Mouse (Mus musculus) embryonic facial prominence, embryonic 13.5 days (tissue): ENCODE results near the gene Bckdha. TPM values are rescaled to one million over a fixed set of nuclear protein-coding genes. Genes with fewer than 3 reads are reported as not detected.

Experiments used
- ATAC-seq: fragments of 200-750 bp; cut with Nextera tagmentation; 2 replicates; pipeline ENCODE4 v1.8.0; 2017; ENCODE audit warnings: low read depth; ENCODE audit not compliant: insufficient number of reproducible peaks, insufficient read depth, low FRiP score, low TSS enrichment
- H3K27ac ChIP-seq: fragments of 300-500 bp; sonication (generic); 2 replicates; pipeline ENCODE4 v1.5.1; 2015; ENCODE audit warnings: moderate library complexity, mild to moderate bottlenecking, inconsistent platforms
- H3K27me3 ChIP-seq: fragments of 300-500 bp; sonication (generic); 2 replicates; pipeline ENCODE4 v1.6.1; 2015; ENCODE audit warnings: mild to moderate bottlenecking, inconsistent platforms
- H3K36me3 ChIP-seq: fragments of 300-500 bp; sonication (generic); 2 replicates; pipeline ENCODE4 v1.6.1; 2015; ENCODE audit warnings: mild to moderate bottlenecking, inconsistent platforms
- H3K4me1 ChIP-seq: fragments of 300-500 bp; sonication (generic); 2 replicates; pipeline ENCODE4 v1.6.1; 2015; ENCODE audit warnings: inconsistent platforms
- H3K4me2 ChIP-seq: fragments of 300-500 bp; sonication (generic); 2 replicates; pipeline ENCODE4 v1.6.1; 2015; ENCODE audit warnings: moderate library complexity, mild to moderate bottlenecking, inconsistent platforms
- H3K4me3 ChIP-seq: fragments of 300-500 bp; sonication (generic); 2 replicates; pipeline ENCODE4 v1.5.1; 2015; ENCODE audit warnings: mild to moderate bottlenecking, inconsistent platforms
- H3K9ac ChIP-seq: fragments of 300-500 bp; sonication (generic); 2 replicates; pipeline ENCODE4 v1.6.1; 2015; ENCODE audit warnings: mild to moderate bottlenecking, inconsistent platforms
- H3K9me3 ChIP-seq: fragments of 300-500 bp; sonication (generic); 2 replicates; pipeline ENCODE4 v1.6.1; 2016; ENCODE audit warnings: inconsistent platforms
- WGBS: fragments of 180-500 bp; shearing (Covaris S2); methylation state at CpG from one replicate; pipeline ENCODE4 v1.1.7; 2015; ENCODE audit warnings: mixed read lengths; 5-methylcytosine and 5-hydroxymethylcytosine counted together
- polyA plus RNA-seq: library from polyadenylated mRNA; unstranded; fragments of >200 nt; fragmentation: Nextera tagmentation; extraction: Ambion mirVana; gene quantifications from 2 replicates; pipeline ENCODE4 v1.2.1, GENCODE M21; 2015

The Bckdha gene
- polyA plus RNA-seq, 1 experiment from 2014 or later = 60.6 TPM

DNA sequence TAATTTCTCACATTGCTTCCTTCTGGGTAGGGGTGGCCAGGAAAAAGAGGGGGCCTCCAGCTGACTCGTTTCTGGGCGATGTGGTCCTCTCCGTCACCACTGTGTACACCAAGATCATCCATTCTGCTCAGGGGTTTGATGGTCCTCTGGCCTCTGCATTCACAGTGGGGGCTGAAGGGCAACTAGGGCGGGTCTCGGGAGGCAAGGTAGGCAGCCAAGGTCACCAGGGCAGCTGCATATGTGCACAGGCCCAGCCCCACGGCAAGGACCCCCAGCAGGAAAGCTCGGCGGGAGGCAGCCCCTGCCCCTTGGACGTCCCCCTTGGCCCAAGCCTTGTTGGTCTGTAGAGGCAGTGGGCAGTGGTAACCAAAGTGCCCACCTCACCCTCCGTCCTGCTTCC, 10.4 kb upstream of the Bckdha start:
- H3K9ac ChIP-seq = no peak overlapping the region
- WGBS = 90% methylated on average over 10 of the region's 10 CpGs
- no peak for ATAC-seq

DNA sequence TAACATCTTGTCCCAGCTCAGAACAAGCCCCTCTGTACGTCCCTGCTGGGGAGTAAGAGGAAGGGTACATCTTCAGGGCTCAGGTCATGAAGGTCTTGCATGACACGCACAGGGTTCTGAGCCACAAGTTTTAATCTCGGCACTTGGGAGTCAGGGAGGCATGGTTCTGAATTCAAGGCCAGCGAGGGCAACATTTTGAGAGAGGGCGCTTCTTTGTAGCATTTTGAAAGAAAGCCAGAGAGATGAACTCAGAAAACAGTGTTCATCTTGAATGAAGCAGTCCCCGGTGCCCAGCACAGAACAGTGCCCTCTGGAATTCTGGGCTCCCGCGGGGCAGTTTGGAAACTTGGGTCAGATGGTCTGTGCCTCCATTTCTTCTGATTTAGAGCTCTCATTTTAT, 7.6 kb upstream of the Bckdha start:
- H3K4me3 ChIP-seq = no peak overlapping the region
- no peaks in the 10 kb centered on the region for H3K27me3 ChIP-seq
- WGBS = 94% methylated on average over 8 of the region's 8 CpGs
- no peak overlapping the region for H3K27ac ChIP-seq
- ATAC-seq = no peak
- no peak overlapping the region for H3K9ac ChIP-seq
- H3K4me2 ChIP-seq = no peak overlapping the region
- no peaks in the 10 kb centered on the region for H3K9me3 ChIP-seq
- H3K4me1 ChIP-seq = no peaks in the 10 kb centered on the region; the same call in 1 of the 2 replicates
- H3K36me3 ChIP-seq = peaks cover 68% of the 10 kb centered on the region

More for the DNA sequence above, 10.4 kb upstream of the Bckdha start:
- Histone ChIP-seq H3K36me3 (peaks cover 51% of the 10 kb centered on the region), H3K4me2 (no peak overlapping the region), H3K4me3 (no peak overlapping the region), H3K4me1 (no peaks in the 10 kb centered on the region; the same call in 1 of the 2 replicates), H3K27ac (no peak overlapping the region), H3K27me3 (peaks cover 16% of the 10 kb centered on the region), H3K9me3 (no peaks in the 10 kb centered on the region)

DNA sequence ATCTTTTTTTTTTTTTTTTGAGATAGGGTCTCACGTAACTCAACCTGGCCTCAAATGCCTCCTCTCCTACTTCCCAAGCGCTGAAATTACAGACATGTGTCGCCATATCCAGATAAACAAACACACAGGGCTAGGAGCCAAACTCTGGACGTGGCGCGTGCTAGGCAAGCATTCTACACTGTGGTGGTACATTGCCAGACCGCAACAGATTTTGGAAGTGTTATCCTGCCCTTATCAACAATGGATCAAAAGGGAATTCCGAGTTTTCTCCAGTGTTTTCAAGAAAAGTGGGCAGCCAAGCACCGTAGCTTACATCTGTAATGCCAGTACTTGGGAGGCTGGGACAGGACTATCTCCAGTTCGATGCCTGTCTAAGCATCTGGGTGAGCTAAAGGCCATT, 996 bp downstream of the Bckdha start:
- ATAC-seq = no peak
- H3K27me3 ChIP-seq = no peaks in the 10 kb centered on the region
- H3K9me3 ChIP-seq = no peaks in the 10 kb centered on the region
- peaks cover 20% of the 10 kb centered on the region for H3K4me1 ChIP-seq
- peak overlapping the region; percentile 71 for H3K4me3 ChIP-seq
- H3K27ac ChIP-seq = no peak overlapping the region
- H3K9ac ChIP-seq = peak overlapping the region; percentile 80
- 35% methylated on average over 10 of the region's 10 CpGs for WGBS
- H3K4me2 ChIP-seq = peak overlapping the region; percentile 86
- H3K36me3 ChIP-seq = peaks cover 9% of the 10 kb centered on the region

DNA sequence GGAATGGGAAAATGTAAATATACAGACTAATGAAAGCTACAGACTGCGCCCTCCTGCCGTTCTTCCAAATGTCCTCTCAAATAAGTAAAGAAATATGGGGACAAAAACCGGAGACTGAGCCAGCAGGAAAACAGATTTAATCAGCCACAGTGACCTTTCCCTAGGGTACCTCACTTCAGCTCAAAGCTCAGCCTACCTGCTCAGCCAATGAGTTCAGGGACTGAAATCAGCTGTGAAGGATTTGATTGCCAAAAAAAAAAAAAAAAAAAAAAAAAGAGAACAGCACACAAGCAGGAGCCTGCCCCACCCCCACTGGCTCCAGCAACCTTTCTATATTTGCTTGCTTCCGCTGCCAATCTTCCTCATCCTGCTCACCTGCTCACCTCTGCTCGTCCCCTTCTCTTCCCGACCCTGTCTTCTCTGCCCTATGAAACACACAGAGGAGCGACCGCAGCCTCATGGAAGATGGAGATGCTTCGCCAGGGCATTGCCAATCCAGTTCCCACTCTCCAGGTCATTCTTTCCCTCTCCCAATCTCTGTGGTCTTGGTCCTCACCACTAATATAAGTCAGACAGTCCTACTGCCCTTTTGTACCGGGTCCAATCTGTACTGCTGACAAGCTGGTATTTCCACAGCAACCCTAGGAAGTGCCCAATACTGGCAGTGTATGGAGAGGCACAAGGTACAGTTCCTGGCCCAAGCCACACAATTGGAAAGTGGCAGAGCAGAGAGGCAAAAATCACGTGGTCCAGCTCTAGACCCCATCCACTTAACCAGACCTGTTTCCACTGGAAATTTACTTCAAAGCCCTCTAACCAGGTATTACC, 3.0 kb downstream of the Bckdha start:
- H3K9me3 ChIP-seq = no peaks in the 10 kb centered on the region
- no peak for ATAC-seq
- WGBS = 73% methylated on average over 11 of the region's 11 CpGs

DNA sequence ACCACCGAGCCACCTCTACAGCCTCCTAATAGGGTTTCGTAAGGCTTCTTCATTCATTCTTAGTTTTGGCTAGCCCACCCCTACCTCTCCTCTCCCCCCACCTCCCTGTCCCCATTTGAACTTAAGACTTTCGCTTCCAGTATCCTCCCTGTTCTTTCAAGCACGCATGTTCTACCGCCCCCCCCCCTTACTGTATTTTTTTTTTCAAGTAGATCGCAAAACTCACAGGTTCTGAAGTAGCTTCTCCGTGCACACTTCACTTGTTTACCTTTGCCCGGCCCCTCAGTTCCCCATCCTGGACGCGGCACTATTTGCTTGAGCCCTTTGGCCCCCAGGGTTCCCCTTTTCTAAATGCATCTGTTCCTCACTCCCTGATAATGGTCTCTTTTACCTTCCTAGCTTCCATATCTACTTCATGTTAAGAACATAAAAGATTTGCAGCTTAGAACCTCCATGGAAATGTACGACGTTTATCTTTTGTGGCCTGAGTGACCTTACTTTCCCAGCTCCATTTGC, 6.5 kb downstream of the Bckdha start:
- H3K4me2 ChIP-seq = no peak overlapping the region
- ATAC-seq = no peak
- no peak overlapping the region for H3K4me3 ChIP-seq
- H3K9me3 ChIP-seq = no peaks in the 10 kb centered on the region
- no peak overlapping the region for H3K27ac ChIP-seq
- 92% methylated on average over 12 of the region's 12 CpGs for WGBS
- peaks cover 4% of the 10 kb centered on the region for H3K4me1 ChIP-seq
- no peaks in the 10 kb centered on the region; the same call in 1 of the 2 replicates for H3K36me3 ChIP-seq
- H3K27me3 ChIP-seq = no peaks in the 10 kb centered on the region
- H3K9ac ChIP-seq = no peak overlapping the region

More for the DNA sequence above, 3.0 kb downstream of the Bckdha start:
- Histone ChIP-seq H3K27me3 (no peaks in the 10 kb centered on the region), H3K4me1 (peaks cover 20% of the 10 kb centered on the region), H3K9ac (no peak overlapping the region), H3K36me3 (no peaks in the 10 kb centered on the region; the same call in 1 of the 2 replicates), H3K4me3 (no peak overlapping the region), H3K4me2 (no peak overlapping the region), H3K27ac (no peak overlapping the region)

DNA sequence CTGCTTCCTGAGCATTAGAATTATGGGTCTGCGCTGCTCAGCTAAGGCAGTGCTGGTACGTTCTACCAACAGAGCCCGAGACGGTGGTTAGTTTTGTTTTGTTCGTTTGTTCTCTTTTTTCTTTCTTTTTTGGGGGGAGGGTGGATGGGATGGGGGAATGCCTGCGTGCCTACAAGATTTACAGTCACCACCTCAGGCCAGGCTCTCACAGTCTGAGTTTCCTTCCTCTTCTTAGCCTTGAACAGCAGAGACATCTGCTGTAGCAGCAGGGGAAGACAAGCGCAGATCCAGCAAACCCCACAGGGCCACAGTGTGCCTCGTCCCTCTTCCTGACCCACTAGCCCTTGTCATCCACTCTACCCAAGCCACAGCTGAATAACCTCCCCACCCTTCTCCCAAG, 7.5 kb downstream of the Bckdha start:
- Histone ChIP-seq H3K36me3 (no peaks in the 10 kb centered on the region; the same call in 1 of the 2 replicates), H3K27ac (no peak overlapping the region), H3K27me3 (no peaks in the 10 kb centered on the region), H3K9ac (no peak overlapping the region), H3K4me3 (no peak overlapping the region), H3K9me3 (no peaks in the 10 kb centered on the region), H3K4me2 (no peak overlapping the region), H3K4me1 (no peaks in the 10 kb centered on the region)
- no peak for ATAC-seq
- 89% methylated on average over 8 of the region's 8 CpGs for WGBS

DNA sequence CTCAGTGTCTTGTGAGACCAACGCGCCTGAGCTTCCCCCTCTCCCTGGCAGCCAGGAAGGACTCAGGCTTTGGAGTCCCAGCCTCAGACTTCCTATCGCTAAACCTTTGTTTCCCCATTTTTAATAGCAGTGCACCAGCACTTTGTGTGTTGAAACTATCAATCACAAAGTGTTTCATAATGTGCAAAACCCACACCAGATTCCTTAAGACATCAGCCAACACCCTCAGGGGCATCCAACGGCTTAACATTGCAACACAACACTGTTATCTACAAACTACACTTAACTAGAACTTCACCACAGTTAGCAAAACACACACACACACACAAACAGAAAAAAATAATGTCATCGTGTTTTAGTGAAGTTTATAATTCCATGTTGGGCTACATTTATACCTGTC, 8.9 kb downstream of the Bckdha start:
- H3K4me2 ChIP-seq = no peak overlapping the region
- H3K36me3 ChIP-seq = peaks cover 3% of the 10 kb centered on the region; the same call in 1 of the 2 replicates
- H3K4me3 ChIP-seq = no peak overlapping the region
- H3K27ac ChIP-seq = no peak overlapping the region
- no peaks in the 10 kb centered on the region for H3K9me3 ChIP-seq
- no peaks in the 10 kb centered on the region for H3K4me1 ChIP-seq
- H3K9ac ChIP-seq = no peak overlapping the region
- ATAC-seq = no peak
- 68% methylated on average over 5 of the region's 5 CpGs for WGBS
- no peaks in the 10 kb centered on the region for H3K27me3 ChIP-seq

DNA sequence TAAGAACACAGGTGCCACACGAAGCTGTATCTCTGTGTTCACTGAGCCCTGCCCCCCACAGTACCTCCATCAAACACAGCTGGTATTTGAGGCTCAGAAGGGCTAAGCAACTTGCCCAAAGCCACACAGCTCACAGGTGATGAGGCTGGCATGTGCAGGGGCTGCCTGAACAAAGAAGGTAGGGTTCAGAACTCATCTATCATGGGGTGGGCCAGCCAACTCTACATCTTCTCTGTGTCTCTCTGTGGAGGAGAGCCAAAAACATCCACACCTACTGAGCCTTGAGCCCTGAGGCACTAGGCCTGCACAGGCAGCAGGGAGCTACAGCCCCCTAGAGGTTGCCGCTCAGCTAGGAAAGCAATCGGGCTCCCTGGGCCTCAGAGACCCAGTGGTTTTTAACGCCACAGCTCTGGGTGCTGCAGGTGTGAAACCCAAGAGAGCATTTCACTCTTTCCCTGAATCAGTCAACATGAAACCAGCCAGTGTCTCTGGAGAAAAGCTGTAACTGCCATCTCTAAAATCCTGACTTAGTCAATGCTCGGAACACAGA, 11.1 kb downstream of the Bckdha start:
- Histone ChIP-seq H3K27me3 (no peaks in the 10 kb centered on the region), H3K4me2 (no peak overlapping the region), H3K36me3 (peaks cover 3% of the 10 kb centered on the region; the same call in 1 of the 2 replicates), H3K27ac (no peak overlapping the region), H3K9ac (no peak overlapping the region), H3K4me1 (no peaks in the 10 kb centered on the region), H3K4me3 (no peak overlapping the region), H3K9me3 (no peaks in the 10 kb centered on the region)
- no peak for ATAC-seq
- 49% methylated on average over 5 of the region's 5 CpGs for WGBS

DNA sequence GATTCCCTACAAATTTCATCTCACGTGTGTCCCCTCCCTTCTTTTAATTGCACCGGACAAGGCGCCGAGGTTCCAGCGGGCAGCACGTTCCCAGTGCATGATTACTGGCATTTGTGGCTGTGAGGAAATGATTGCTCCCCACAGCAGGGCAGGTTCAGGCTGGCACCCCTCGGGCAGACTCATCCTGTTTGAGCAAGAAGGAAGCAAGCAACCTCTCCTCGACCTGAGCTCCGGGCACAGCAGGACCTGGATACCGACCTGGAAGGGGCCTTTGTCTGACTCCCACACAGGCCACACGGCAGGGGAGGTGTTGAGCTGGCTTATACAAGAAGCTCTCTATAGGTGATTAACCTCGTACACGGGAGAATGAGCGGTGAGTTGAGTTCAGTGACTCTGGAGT, 13.7 kb downstream of the Bckdha start:
- no peak overlapping the region for H3K27ac ChIP-seq
- no peaks in the 10 kb centered on the region for H3K4me1 ChIP-seq
- H3K9ac ChIP-seq = no peak overlapping the region
- WGBS = 53% methylated on average over 14 of the region's 14 CpGs
- H3K4me2 ChIP-seq = no peak overlapping the region
- ATAC-seq = no peak
- no peaks in the 10 kb centered on the region for H3K27me3 ChIP-seq
- H3K9me3 ChIP-seq = no peaks in the 10 kb centered on the region
- no peak overlapping the region for H3K4me3 ChIP-seq
- peaks cover 19% of the 10 kb centered on the region for H3K36me3 ChIP-seq

DNA sequence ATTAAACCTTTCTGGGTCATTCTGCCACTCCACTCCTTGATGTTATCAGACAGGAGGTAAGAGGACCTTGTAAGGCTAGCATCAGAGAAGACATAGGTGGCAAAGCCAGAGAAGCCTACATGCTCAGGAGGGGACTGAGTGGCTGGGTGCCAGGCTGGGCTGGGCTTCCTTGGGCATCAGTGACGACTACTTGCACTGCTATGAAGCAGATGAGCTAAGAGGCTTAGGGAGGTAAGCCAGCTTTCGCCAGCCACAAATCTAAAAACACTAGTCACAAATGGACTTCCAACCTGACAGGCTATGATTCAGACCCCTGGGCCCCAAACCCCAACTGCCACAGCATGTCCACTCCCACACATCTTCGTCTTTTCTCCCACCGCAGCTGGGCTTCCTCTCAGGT, 14.2 kb downstream of the Bckdha start:
- no peak overlapping the region for H3K4me3 ChIP-seq
- H3K4me1 ChIP-seq = no peaks in the 10 kb centered on the region
- no peak for ATAC-seq
- H3K27me3 ChIP-seq = no peaks in the 10 kb centered on the region
- peaks cover 22% of the 10 kb centered on the region for H3K36me3 ChIP-seq
- H3K27ac ChIP-seq = no peak overlapping the region
- WGBS = 83% methylated on average over 4 of the region's 4 CpGs
- no peak overlapping the region for H3K9ac ChIP-seq
- no peak overlapping the region for H3K4me2 ChIP-seq
- H3K9me3 ChIP-seq = no peaks in the 10 kb centered on the region

DNA sequence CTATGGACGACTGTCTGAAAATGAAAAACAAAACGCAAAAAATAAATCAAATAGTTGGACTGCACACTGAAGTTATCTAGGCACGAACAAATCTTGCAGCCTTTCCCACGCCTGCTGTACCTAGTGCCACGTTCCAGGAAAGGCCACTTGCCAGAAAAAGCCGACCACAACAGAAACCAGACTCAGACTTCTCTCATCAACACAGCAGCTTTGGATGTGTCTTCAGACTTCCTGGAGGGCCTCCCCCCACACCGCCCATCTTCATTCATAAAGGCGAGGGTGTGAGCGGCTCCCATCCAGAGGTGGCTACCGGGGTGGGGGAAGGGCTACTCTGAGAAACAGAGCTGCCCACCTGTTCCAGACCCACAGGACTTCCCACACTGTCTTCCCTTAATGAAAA, 14.6 kb downstream of the Bckdha start:
- Histone ChIP-seq H3K4me2 (no peak overlapping the region), H3K27ac (no peak overlapping the region), H3K36me3 (peaks cover 26% of the 10 kb centered on the region), H3K27me3 (no peaks in the 10 kb centered on the region), H3K4me3 (no peak overlapping the region), H3K9me3 (no peaks in the 10 kb centered on the region), H3K9ac (no peak overlapping the region), H3K4me1 (no peaks in the 10 kb centered on the region)
- no peak for ATAC-seq
- 80% methylated on average over 10 of the region's 10 CpGs for WGBS

DNA sequence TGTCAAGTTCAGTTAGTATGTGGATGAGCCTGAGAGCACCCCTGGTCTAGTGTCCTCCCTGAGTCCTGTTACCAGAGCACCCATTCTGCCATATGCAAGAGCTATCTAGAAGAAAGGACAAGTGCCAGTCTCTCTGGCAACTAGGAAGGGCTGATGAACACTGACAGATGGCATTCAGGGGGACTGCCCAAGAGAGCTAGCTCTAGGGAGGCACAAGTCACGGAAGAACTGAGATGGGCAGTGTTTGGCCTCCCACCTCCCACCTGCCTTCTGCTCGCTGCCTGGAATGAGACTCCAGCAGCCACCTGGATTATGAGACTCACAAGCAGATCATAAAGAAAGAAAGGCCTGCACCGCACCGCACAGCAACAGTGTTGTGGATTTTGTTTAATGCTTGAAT, 19.0 kb downstream of the Bckdha start:
- Histone ChIP-seq H3K27me3 (no peaks in the 10 kb centered on the region), H3K27ac (no peak overlapping the region), H3K4me2 (no peak overlapping the region), H3K9me3 (no peaks in the 10 kb centered on the region), H3K4me1 (no peaks in the 10 kb centered on the region), H3K9ac (no peak overlapping the region), H3K4me3 (no peak overlapping the region), H3K36me3 (peaks cover 58% of the 10 kb centered on the region)
- ATAC-seq = no peak
- WGBS = 84% methylated on average over 4 of the region's 4 CpGs
